Mouse (Mus musculus): ENCODE measurements around the gene Vsir. TPM values are rescaled to one million over a fixed set of nuclear protein-coding genes. Genes with fewer than 3 reads are reported as not detected.

Gene Vsir
- 25.9 and 28.9 TPM in 2 replicates for polyA plus RNA-seq (2012; rRNA removed)

GRCm38 (mm10) chr10:60346701-60347405 lies at the start of gene Vsir:
Vsir (plus strand) TSS chr10:60346851.

GRCm38 (mm10) chr10:60399449-60399848 lies 52.8 kb downstream of the Vsir start, which contains the start of gene Gm17455:
Gm17455 (plus strand) TSS chr10:60399726.

Other genes with a start within 250 kb of the Vsir start
- gene Spock2, start 240.6 kb upstream of the Vsir start, polyA plus RNA-seq (2012; rRNA removed) = 0.14 and 0.19 TPM in 2 replicates
- 1.3 and 1.4 TPM in 2 replicates for gene Chst3, start 127.6 kb upstream of the Vsir start, polyA plus RNA-seq (2012; rRNA removed)
- 296 and 307 TPM in 2 replicates for gene Psap, start 69.2 kb upstream of the Vsir start, polyA plus RNA-seq (2012; rRNA removed)
- 0.19 TPM in 1 of 2 replicates, not detected in the other for gene Gm17455, start 52.9 kb downstream of the Vsir start, polyA plus RNA-seq (2012; rRNA removed)